Mouse (Mus musculus): ENCODE measurements around the gene Ugcg. TPM values are rescaled to one million over a fixed set of nuclear protein-coding genes. Genes with fewer than 3 reads are reported as not detected.
A peak's percentile ranks its signal among the peaks of the same experiment; 100 is the strongest.

Gene Ugcg
- polyA plus RNA-seq, 1 experiment from 2014 or later: 7.6 TPM

DNA sequence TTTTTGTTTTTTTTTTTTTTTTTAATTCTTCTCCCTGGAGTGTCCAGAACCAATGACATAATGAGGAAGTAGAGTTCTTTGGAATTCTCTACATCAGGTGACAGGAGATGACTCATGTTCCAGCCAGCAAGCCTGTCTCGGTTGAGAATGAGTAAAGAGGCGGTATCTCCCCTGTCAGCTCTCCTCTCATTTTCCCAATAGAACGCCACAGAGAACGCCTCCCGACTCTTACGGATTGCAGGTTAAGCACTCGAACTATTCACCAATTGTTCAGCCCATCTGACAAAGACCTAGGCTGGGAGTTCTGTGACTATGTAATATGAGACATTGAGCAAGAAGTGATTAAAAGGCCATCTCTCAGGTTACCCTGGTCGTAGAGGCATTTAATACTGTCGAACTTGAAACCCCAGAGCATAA lies 50.3 kb downstream of the Ugcg start:
- H3K27me3 ChIP-seq (ENCODE audit: insufficient read depth, low read length): no peaks in the 10 kb centered on the region
- H3K9ac ChIP-seq (ENCODE audit: low read depth, low read length): no peak overlapping the region
- TF ChIP-seq CTCF (IDR thresholded peaks at IDR 0.05; ENCODE audit: low read depth): no peak
- no peak overlapping the region for H3K4me3 ChIP-seq (replicated peaks; ENCODE audit: low read depth, low read length)
- H3K9me3 ChIP-seq (replicated peaks; ENCODE audit: low read length): no peaks in the 10 kb centered on the region
- peak; percentile 51 for DNase-seq (ENCODE audit: low spot score)
- WGBS: 9% methylated on average over 9 of the region's 9 CpGs
- ATAC-seq (replicated peaks; ENCODE audit: low FRiP score, low read depth): no peak; the same call in 1 of the 2 replicates
- 0 out of 2 replicates have a peak overlapping the region, but pooled peaks have one; percentile 5 for H3K27ac ChIP-seq
- H3K4me1 ChIP-seq (replicated peaks; ENCODE audit: insufficient read depth, low read length): 0 out of 2 replicates have a peak, but pooled peaks cover 2% of the 10 kb centered on the region
- H3K36me3 ChIP-seq (ENCODE audit: insufficient read depth, low read length): no peaks in the 10 kb centered on the region
- H3K4me2 ChIP-seq (ENCODE audit: low read length): peak overlapping the region; percentile 21; the same call in 1 of the 2 replicates

DNA sequence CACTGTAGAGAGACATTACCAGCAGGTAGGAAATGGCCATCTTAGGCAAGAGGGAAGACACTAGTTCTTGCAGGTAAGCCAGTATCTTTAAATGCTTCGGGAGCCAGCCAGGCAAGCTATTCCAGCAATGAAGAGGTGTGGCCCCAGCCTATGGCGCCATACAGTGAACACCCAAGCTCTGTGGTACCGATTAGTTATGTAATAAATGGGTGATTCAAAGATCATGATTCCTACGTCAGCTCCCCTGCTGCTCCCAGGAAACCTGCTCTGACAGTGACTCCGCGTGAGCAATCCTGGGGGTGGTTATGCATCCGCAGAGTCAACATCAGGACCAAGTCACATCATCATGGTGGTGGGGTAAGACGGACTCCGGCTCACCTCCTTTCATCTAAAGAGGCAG lies 51.1 kb downstream of the Ugcg start:
- no peak for DNase-seq (ENCODE audit: low spot score)
- TF ChIP-seq CTCF (IDR thresholded peaks at IDR 0.05; ENCODE audit: low read depth): no peak
- H3K27me3 ChIP-seq (ENCODE audit: insufficient read depth, low read length): no peaks in the 10 kb centered on the region
- no peak for ATAC-seq (replicated peaks; ENCODE audit: low FRiP score, low read depth)
- H3K9ac ChIP-seq (ENCODE audit: low read depth, low read length): no peak overlapping the region
- no peak overlapping the region for H3K4me2 ChIP-seq (ENCODE audit: low read length)
- no peaks in the 10 kb centered on the region for H3K9me3 ChIP-seq (replicated peaks; ENCODE audit: low read length)
- 93% methylated on average over 9 of the region's 9 CpGs for WGBS
- 0 out of 2 replicates have a peak, but pooled peaks cover 2% of the 10 kb centered on the region for H3K4me1 ChIP-seq (replicated peaks; ENCODE audit: insufficient read depth, low read length)
- no peak overlapping the region for H3K27ac ChIP-seq
- H3K36me3 ChIP-seq (ENCODE audit: insufficient read depth, low read length): no peaks in the 10 kb centered on the region
- H3K4me3 ChIP-seq (replicated peaks; ENCODE audit: low read depth, low read length): no peak overlapping the region

DNA sequence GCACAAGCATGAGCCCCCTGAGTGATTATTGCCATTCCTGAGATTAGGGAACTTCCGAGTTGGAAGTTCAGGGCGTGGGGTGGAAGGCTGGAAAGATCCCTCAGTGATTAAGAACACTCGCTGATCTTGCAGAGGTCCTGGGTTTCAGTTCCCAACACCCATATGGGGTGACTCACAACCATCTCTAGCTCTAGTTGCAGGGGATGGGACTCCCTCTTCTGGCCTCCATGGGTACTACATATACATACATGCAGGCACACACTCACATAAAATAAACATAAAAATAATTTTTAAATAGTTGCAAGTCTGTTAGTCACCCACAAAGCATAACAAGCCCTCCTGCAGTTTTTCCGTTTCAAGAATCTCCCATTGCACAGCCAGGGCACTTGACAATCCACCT lies 52.0 kb downstream of the Ugcg start:
- H3K4me1 ChIP-seq (replicated peaks; ENCODE audit: insufficient read depth, low read length): 0 out of 2 replicates have a peak, but pooled peaks cover 2% of the 10 kb centered on the region
- H3K36me3 ChIP-seq (ENCODE audit: insufficient read depth, low read length): no peaks in the 10 kb centered on the region
- H3K9ac ChIP-seq (ENCODE audit: low read depth, low read length): no peak overlapping the region
- no peaks in the 10 kb centered on the region for H3K27me3 ChIP-seq (ENCODE audit: insufficient read depth, low read length)
- no peak for TF ChIP-seq CTCF (IDR thresholded peaks at IDR 0.05; ENCODE audit: low read depth)
- ATAC-seq (replicated peaks; ENCODE audit: low FRiP score, low read depth) (no peak), DNase-seq (ENCODE audit: low spot score) (no peak)
- no peak overlapping the region for H3K4me3 ChIP-seq (replicated peaks; ENCODE audit: low read depth, low read length)
- no peak overlapping the region for H3K4me2 ChIP-seq (ENCODE audit: low read length)
- H3K27ac ChIP-seq: no peak overlapping the region
- no peaks in the 10 kb centered on the region for H3K9me3 ChIP-seq (replicated peaks; ENCODE audit: low read length)
- WGBS: 93% methylated on average over 4 of the region's 4 CpGs

DNA sequence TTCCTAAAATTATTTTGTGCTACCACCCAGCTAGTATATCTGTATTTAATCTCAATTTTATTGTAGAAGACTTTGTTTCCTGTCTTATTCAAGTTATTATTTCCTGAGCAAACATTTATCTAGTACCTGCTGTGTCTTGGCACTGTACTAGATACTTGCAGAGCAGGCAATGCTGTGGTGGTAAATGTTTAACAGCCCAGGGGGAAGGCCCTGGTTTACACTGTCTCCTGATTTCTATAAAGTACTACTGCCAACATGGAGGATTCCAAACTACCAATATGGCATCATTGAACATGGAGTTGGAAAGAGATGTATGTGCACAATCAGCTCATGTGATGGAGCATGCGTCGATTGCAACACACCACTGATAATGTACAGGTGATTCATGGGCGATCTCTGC lies 53.2 kb downstream of the Ugcg start:
- Histone ChIP-seq H3K27me3 (ENCODE audit: insufficient read depth, low read length) (no peaks in the 10 kb centered on the region), H3K4me1 (replicated peaks; ENCODE audit: insufficient read depth, low read length) (0 out of 2 replicates have a peak, but pooled peaks cover 2% of the 10 kb centered on the region), H3K9me3 (replicated peaks; ENCODE audit: low read length) (no peaks in the 10 kb centered on the region), H3K9ac (ENCODE audit: low read depth, low read length) (no peak overlapping the region), H3K4me2 (ENCODE audit: low read length) (no peak overlapping the region), H3K36me3 (ENCODE audit: insufficient read depth, low read length) (no peaks in the 10 kb centered on the region), H3K4me3 (replicated peaks; ENCODE audit: low read depth, low read length) (no peak overlapping the region), H3K27ac (no peak overlapping the region)
- DNase-seq (ENCODE audit: low spot score) (no peak), ATAC-seq (replicated peaks; ENCODE audit: low FRiP score, low read depth) (no peak)
- no peak for TF ChIP-seq CTCF (IDR thresholded peaks at IDR 0.05; ENCODE audit: low read depth)
- WGBS: 95% methylated on average over 3 of the region's 3 CpGs

DNA sequence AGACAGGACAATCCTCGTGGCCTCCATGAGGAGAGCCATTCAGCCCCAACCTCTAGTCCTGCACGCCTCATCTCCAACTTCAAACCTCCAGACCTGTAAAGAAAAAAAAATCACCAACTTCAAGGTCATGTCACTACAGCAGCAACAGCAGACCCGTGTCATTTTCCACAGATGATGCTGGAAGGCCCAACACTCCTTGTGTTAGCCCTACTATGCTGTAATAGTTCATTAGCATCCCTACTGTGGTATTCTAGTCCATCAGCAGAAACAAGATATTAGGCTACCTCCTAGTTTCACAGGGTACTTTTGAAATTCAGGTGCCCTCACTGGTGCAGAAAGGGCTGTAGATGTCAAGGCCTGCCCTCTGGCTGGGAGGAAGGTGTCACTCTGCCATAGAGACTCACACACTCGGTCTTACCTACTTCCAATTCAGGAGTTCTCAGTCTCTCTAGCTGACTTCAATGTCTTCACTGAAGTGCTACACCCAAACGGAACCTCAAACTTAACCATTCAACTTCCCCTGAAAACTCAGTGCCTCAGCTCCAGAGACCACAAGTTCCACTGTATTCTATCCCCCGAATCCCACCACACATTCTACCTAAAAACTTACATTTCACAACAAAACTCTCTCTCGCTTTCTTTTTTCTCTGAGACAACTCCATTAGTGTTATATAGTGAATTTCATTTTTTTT lies 54.9 kb downstream of the Ugcg start:
- Histone ChIP-seq H3K36me3 (ENCODE audit: insufficient read depth, low read length) (no peaks in the 10 kb centered on the region), H3K9me3 (replicated peaks; ENCODE audit: low read length) (no peaks in the 10 kb centered on the region), H3K27ac (no peak overlapping the region), H3K9ac (ENCODE audit: low read depth, low read length) (no peak overlapping the region), H3K4me1 (replicated peaks; ENCODE audit: insufficient read depth, low read length) (0 out of 2 replicates have a peak, but pooled peaks cover 2% of the 10 kb centered on the region), H3K4me2 (ENCODE audit: low read length) (no peak overlapping the region), H3K4me3 (replicated peaks; ENCODE audit: low read depth, low read length) (no peak overlapping the region), H3K27me3 (ENCODE audit: insufficient read depth, low read length) (no peaks in the 10 kb centered on the region)
- ATAC-seq (replicated peaks; ENCODE audit: low FRiP score, low read depth) (no peak), DNase-seq (ENCODE audit: low spot score) (no peak)
- 88% methylated on average over 7 of the region's 7 CpGs for WGBS
- TF ChIP-seq CTCF (IDR thresholded peaks at IDR 0.05; ENCODE audit: low read depth): no peak

DNA sequence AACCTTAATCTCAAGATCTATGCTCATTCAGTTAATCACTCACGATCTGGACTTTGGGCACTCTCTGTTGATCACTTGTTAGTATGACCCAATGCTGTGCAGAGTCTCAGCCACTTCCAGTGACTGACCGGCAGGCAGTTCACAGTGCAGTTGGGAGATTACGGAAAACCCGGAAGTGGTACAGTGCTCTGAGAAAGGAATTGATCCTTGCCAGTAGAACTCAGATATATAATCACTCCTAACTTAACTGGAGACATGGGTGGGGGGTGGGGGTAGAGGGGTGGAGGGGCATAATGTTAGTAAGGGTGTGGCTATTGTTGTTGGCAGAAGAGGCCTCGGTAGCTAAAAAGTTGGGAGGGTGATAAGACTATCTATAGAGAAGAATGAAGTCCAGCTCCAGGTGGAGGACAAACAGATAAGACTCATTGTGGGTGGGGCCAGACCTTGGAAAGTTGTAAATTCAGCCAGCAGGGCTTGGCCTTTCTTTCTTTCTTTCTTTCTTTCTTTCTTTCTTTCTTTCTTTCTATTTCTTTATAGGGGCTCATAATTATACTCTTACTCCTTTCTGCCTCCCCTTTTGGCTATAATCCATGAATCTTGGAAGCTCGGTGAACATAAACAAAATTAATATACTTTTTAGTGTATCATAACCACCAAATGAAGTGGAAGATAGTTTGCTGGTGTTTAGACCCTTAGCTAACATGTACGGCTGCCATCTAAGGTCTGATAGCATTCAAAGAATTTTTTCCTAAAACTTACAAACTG lies 55.9 kb downstream of the Ugcg start:
- no peak for DNase-seq (ENCODE audit: low spot score)
- no peak for ATAC-seq (replicated peaks; ENCODE audit: low FRiP score, low read depth)

More for the DNA sequence above, 55.9 kb downstream of the Ugcg start:
- Histone ChIP-seq H3K27ac (no peak overlapping the region), H3K27me3 (ENCODE audit: insufficient read depth, low read length) (no peaks in the 10 kb centered on the region), H3K4me1 (replicated peaks; ENCODE audit: insufficient read depth, low read length) (no peaks in the 10 kb centered on the region), H3K4me2 (ENCODE audit: low read length) (no peak overlapping the region), H3K36me3 (ENCODE audit: insufficient read depth, low read length) (no peaks in the 10 kb centered on the region), H3K4me3 (replicated peaks; ENCODE audit: low read depth, low read length) (no peak overlapping the region), H3K9ac (ENCODE audit: low read depth, low read length) (no peak overlapping the region), H3K9me3 (replicated peaks; ENCODE audit: low read length) (no peaks in the 10 kb centered on the region)
- WGBS: 75% methylated on average over 7 of the region's 7 CpGs
- TF ChIP-seq CTCF (IDR thresholded peaks at IDR 0.05; ENCODE audit: low read depth): no peak

Data from kidney, postnatal 0 days (tissue).